Mouse (Mus musculus) spleen, adult 2 months (tissue): Measurements from ENCODE around the gene Calhm2.

ENCODE experiments used
- CTCF ChIP-seq: fragments of 200-500 bp; IDR thresholded peaks from 2 replicates; pipeline ENCODE4 v1.5.1; 2011; ENCODE audit warnings: mild to moderate bottlenecking, inconsistent platforms; ENCODE audit not compliant: insufficient read depth, insufficient read length, insufficient replicate concordance; ENCODE audit errors: extremely low read depth
- POLR2A ChIP-seq: fragments of 200-500 bp; IDR thresholded peaks from 2 replicates; pipeline ENCODE4 v1.6.1; 2011; ENCODE audit warnings: low read depth, low read length, inconsistent platforms

- no peak for TF ChIP-seq CTCF
- TF ChIP-seq POLR2A = no peak
These were observed 41.2 kb upstream of the Calhm2 start for GRCm38 (mm10) chr19:47179272-47179809.
